Mouse (Mus musculus): ENCODE results near the gene Il19. TPM values are rescaled to one million over a fixed set of nuclear protein-coding genes. Genes with fewer than 3 reads are reported as not detected.

Gene Il19
- total and polyA plus RNA-seq, 3 experiments = 0.38 TPM; not detected in 2

DNA sequence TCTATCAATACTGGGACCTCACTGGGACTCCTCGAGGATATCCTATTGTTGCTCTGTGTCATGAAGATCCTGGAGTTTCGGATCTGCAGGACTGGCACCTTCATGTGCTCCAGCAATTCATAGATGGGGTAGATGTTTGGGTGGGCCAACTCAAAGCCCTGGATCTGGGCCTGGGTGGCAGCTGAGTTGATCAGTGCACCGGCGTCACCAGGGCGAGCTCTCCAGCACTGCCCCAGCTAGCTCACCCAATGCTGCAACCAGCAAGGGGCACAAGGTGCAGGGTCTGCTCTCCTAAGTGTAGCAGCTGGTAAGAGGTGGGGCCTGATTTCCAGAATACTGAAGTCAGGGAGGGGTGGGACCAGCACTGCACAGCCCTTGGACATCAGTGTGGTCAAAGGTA, 47.1 kb upstream of the Il19 start:
- Histone ChIP-seq H3K4me3 (replicated peaks in 1 of 3; ENCODE audit: low read depth in 2 of 3, low read length in 2 of 3, poor library complexity in 1 of 3) (peak overlapping the region in 1 of 3 experiments; percentile 17), H3K4me1 (ENCODE audit: control insufficient read depth in 1 of 2, insufficient read depth in 2 of 2) (peaks cover 24 to 50% of the 10 kb centered on the region in 2 experiments), H3K4me2 (ENCODE audit: insufficient read depth, low read depth, poor library complexity, severe bottlenecking) (no peak overlapping the region), H3K27ac (ENCODE audit: insufficient read depth, low read depth) (peak overlapping the region; percentile 42), H3K36me3 (replicated peaks in 1 of 2; ENCODE audit: control insufficient read depth in 1 of 2, insufficient read depth in 1 of 2, low read length in 1 of 2) (no peaks in the 10 kb centered on the region), H3K27me3 (replicated peaks) (no peaks in the 10 kb centered on the region), H3K79me2 (replicated peaks; ENCODE audit: control insufficient read depth, extremely low read depth, insufficient read depth, poor library complexity, severe bottlenecking) (no peaks in the 10 kb centered on the region), H3K9me3 (replicated peaks; ENCODE audit: low read length) (peaks cover 7% of the 10 kb centered on the region), H3K9ac (ENCODE audit: insufficient read depth, low read depth) (no peak overlapping the region)
- no peak for DNase-seq (ENCODE audit: extremely low read depth)
- TF ChIP-seq CHD1 (IDR thresholded peaks at IDR 0.05; ENCODE audit: low read depth, low read length) (no peak), JUN (IDR thresholded peaks at IDR 0.05; ENCODE audit: insufficient read depth, low read depth, low read length) (no peak), TBP (conservative IDR thresholded peaks at IDR 0.05; ENCODE audit: low read depth, low read length) (no peak), ELF1 (IDR thresholded peaks at IDR 0.05; ENCODE audit: low read depth, low read length) (no peak), MXI1 (IDR thresholded peaks at IDR 0.05; ENCODE audit: low read depth, low read length) (no peak), ETS1 (conservative IDR thresholded peaks at IDR 0.05; ENCODE audit: low read depth, low read length) (no peak), JUND (conservative IDR thresholded peaks at IDR 0.05; ENCODE audit: low read depth, low read length) (no peak; the same call in 1 of the 2 replicates), CTCF (conservative IDR thresholded peaks at IDR 0.05 in 1 of 2, IDR thresholded peaks at IDR 0.05 in 1 of 2; ENCODE audit: low read depth in 2 of 2, low read length in 2 of 2) (no peak)
- in situ Hi-C loops (cut with MboI; ENCODE audit: low pct_ligation_motif_present, low pct_unique_long_range_greater_than_20kb, low sequenced_read_pairs) (loop anchor here (5.0 to 10.0 kb wide), 3 partner anchors 65 to 272 kb away; partner anchors contain the start of genes Gm29427 and Yod1), dilution Hi-C loops (cut with MboI; ENCODE audit: extremely low pct_ligation_motif_present, extremely low pct_unique_long_range_greater_than_20kb, low sequenced_read_pairs) (no loop called here)

DNA sequence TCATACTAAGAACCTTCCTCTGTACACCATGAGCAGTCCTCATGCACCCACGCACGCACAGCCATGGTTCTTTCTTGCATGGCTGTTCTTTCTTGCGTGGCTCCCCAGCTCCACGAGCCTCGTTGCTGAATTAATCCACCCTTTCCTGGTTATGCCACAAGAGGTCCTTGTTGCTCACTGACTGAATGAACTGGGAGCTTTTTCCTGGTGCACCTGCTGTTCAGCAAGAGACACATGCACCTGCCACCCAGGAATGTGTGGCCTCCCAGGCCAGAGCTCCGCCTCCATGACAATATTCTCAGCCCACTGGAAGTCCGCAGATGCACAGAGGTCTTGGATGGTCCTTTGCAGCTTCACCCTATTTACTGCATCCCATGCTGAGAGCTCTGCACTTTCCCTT, 44.5 kb upstream of the Il19 start:
- Histone ChIP-seq H3K9ac (ENCODE audit: insufficient read depth, low read depth) (no peak overlapping the region), H3K27me3 (replicated peaks) (no peaks in the 10 kb centered on the region), H3K4me1 (ENCODE audit: control insufficient read depth in 1 of 2, insufficient read depth in 2 of 2) (peaks cover 14 to 44% of the 10 kb centered on the region in 2 experiments), H3K4me2 (ENCODE audit: insufficient read depth, low read depth, poor library complexity, severe bottlenecking) (no peak overlapping the region), H3K9me3 (replicated peaks; ENCODE audit: low read length) (no peaks in the 10 kb centered on the region), H3K79me2 (replicated peaks; ENCODE audit: control insufficient read depth, extremely low read depth, insufficient read depth, poor library complexity, severe bottlenecking) (no peaks in the 10 kb centered on the region), H3K27ac (ENCODE audit: insufficient read depth, low read depth) (no peak overlapping the region), H3K4me3 (replicated peaks in 1 of 3; ENCODE audit: low read depth in 2 of 3, low read length in 2 of 3, poor library complexity in 1 of 3) (no peak overlapping the region), H3K36me3 (replicated peaks in 1 of 2; ENCODE audit: control insufficient read depth in 1 of 2, insufficient read depth in 1 of 2, low read length in 1 of 2) (no peaks in the 10 kb centered on the region)
- TF ChIP-seq RAD21 (IDR thresholded peaks at IDR 0.05; ENCODE audit: low read depth, low read length) (peak; percentile 54), SMC3 (IDR thresholded peaks at IDR 0.05; ENCODE audit: low read depth, low read length) (peak; percentile 55), CTCF (conservative IDR thresholded peaks at IDR 0.05 in 1 of 2, IDR thresholded peaks at IDR 0.05 in 1 of 2; ENCODE audit: low read depth in 2 of 2, low read length in 2 of 2) (peak in 1 of 2 experiments; percentile 52; a peak in 2 of 4 replicates), IRF4 (IDR thresholded peaks at IDR 0.05; ENCODE audit: low read depth, low read length) (no peak)
- dilution Hi-C loops (cut with MboI; ENCODE audit: extremely low pct_ligation_motif_present, extremely low pct_unique_long_range_greater_than_20kb, low sequenced_read_pairs) = no loop called here
- DNase-seq (ENCODE audit: extremely low read depth) = no peak
- in situ Hi-C loops (cut with MboI; ENCODE audit: low pct_ligation_motif_present, low pct_unique_long_range_greater_than_20kb, low sequenced_read_pairs) = loop anchor here (5.0 to 10.0 kb wide), 3 partner anchors 102 to 270 kb away; partner anchors contain the start of genes Gm29427 and Yod1

DNA sequence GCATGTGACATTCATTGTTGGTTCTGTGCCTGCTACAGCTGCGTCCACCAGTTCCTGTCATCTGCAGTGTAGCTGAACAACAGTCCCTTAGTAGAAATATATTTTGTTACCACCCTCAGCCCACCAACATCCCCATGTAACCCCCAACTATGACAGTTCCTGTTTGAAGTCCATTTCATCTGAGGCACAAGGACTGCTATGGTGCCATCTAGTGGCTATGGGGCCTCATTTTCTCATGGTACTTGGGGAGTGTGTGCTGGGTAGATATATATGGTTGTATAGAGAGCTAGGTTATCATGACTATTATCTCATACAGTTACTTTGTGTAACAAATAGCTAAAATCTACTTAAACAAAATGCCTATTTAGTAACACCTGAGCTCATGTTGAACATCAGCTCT, 39.5 kb upstream of the Il19 start:
- H3K79me2 ChIP-seq (replicated peaks; ENCODE audit: control insufficient read depth, extremely low read depth, insufficient read depth, poor library complexity, severe bottlenecking) = no peaks in the 10 kb centered on the region
- no peak overlapping the region for H3K4me2 ChIP-seq (ENCODE audit: insufficient read depth, low read depth, poor library complexity, severe bottlenecking)
- H3K9me3 ChIP-seq (replicated peaks; ENCODE audit: low read length) = no peaks in the 10 kb centered on the region
- dilution Hi-C loops (cut with MboI; ENCODE audit: extremely low pct_ligation_motif_present, extremely low pct_unique_long_range_greater_than_20kb, low sequenced_read_pairs) = no loop called here
- TF ChIP-seq IRF4 (IDR thresholded peaks at IDR 0.05; ENCODE audit: low read depth, low read length) (no peak), POLR2A (IDR thresholded peaks at IDR 0.05; ENCODE audit: low read depth, low read length) (no peak), RAD21 (IDR thresholded peaks at IDR 0.05; ENCODE audit: low read depth, low read length) (peak; percentile 76), JUND (conservative IDR thresholded peaks at IDR 0.05; ENCODE audit: low read depth, low read length) (no peak), SMC3 (IDR thresholded peaks at IDR 0.05; ENCODE audit: low read depth, low read length) (peak; percentile 87), ZC3H11A (IDR thresholded peaks at IDR 0.05; ENCODE audit: low read depth, low read length) (peak; percentile 19; the same call in 1 of the 2 replicates), CTCF (conservative IDR thresholded peaks at IDR 0.05 in 1 of 2, IDR thresholded peaks at IDR 0.05 in 1 of 2; ENCODE audit: low read depth in 2 of 2, low read length in 2 of 2) (peak; percentile 85 to 89), ZKSCAN1 (IDR thresholded peaks at IDR 0.05; ENCODE audit: borderline replicate concordance, low read depth, low read length) (no peak), KAT2A (IDR thresholded peaks at IDR 0.05; ENCODE audit: insufficient replicate concordance, low read length) (no peak)
- H3K27ac ChIP-seq (ENCODE audit: insufficient read depth, low read depth) = no peak overlapping the region
- peaks cover 0 to 12% of the 10 kb centered on the region in 2 experiments; a peak in 2 of 4 replicates for H3K4me1 ChIP-seq (ENCODE audit: control insufficient read depth in 1 of 2, insufficient read depth in 2 of 2)
- H3K27me3 ChIP-seq (replicated peaks) = no peaks in the 10 kb centered on the region
- no peaks in the 10 kb centered on the region for H3K36me3 ChIP-seq (replicated peaks in 1 of 2; ENCODE audit: control insufficient read depth in 1 of 2, insufficient read depth in 1 of 2, low read length in 1 of 2)
- in situ Hi-C loops (cut with MboI; ENCODE audit: low pct_ligation_motif_present, low pct_unique_long_range_greater_than_20kb, low sequenced_read_pairs) = no loop called here
- DNase-seq (ENCODE audit: extremely low read depth) = peak; percentile 74
- H3K4me3 ChIP-seq (replicated peaks in 1 of 3; ENCODE audit: low read depth in 2 of 3, low read length in 2 of 3, poor library complexity in 1 of 3) = no peak overlapping the region
- no peak overlapping the region for H3K9ac ChIP-seq (ENCODE audit: insufficient read depth, low read depth)
